In genomic region chr11:73199230-73199712, GRCm38 (mm10) we compare ENCODE assay signal across 8 mouse cellular contexts. TPM values are rescaled to one million over a fixed set of nuclear protein-coding genes. Genes with fewer than 3 reads are reported as not detected.
DNase-seq lines count a peak whose midpoint lies in the region; ATAC-seq and TF ChIP-seq lines count a peak whose summit lies in the region.

Gene Shpk (plus strand): TSS chr11:73199460.

- intact Hi-C loops in heart, postnatal 25 days (cut with DNase I) = loop anchor here (2.0 kb wide), 1 partner anchor 20 kb away; no protein-coding TSS in a partner anchor

- H3K9ac ChIP-seq in forebrain, embryonic 15.5 days (replicated peaks) = peak within 1 kb of the TSS; percentile 61

- TF ChIP-seq CTCF in lung, adult 2 months (IDR thresholded peaks at IDR 0.05; ENCODE audit: insufficient read depth, low read length) = no peak

- H3K4me2 ChIP-seq in forebrain, embryonic 15.5 days (replicated peaks) = peak within 1 kb of the TSS; percentile 96

- H3K4me1 ChIP-seq in forebrain, embryonic 15.5 days = peaks cover 28% of the 10 kb centered on the region
- 0 out of 2 replicates have a peak, but pooled peaks cover 4% of the 10 kb centered on the region for H3K4me1 ChIP-seq in lung, adult 2 months (ENCODE audit: control insufficient read depth, insufficient read depth, low read length)

- peak; percentile 66; the same call in 1 of the 2 replicates for TF ChIP-seq POLR2A in lung, adult 2 months (IDR thresholded peaks at IDR 0.05; ENCODE audit: borderline replicate concordance, extremely low read depth, low read depth, low read length)

- ATAC-seq in forebrain, embryonic 15.5 days (replicated peaks) = peak; percentile 97
- ATAC-seq in neutrophil, adult 5-6 weeks (ENCODE audit: extremely low read depth, insufficient number of reproducible peaks, low FRiP score, poor library complexity, severe bottlenecking) = peak; percentile 95

- no peaks in the 10 kb centered on the region for H3K9me3 ChIP-seq in forebrain, embryonic 15.5 days

- H3K4me3 ChIP-seq in forebrain, embryonic 15.5 days = peak within 1 kb of the TSS; percentile 73
- peak within 1 kb of the TSS; percentile 94 for H3K4me3 ChIP-seq in lung, adult 2 months (replicated peaks; ENCODE audit: extremely low read depth, low read depth, low read length)

- 0 out of 2 replicates have a peak within 1 kb of the TSS, but pooled peaks have one; percentile 25 for H3K27ac ChIP-seq in forebrain, embryonic 15.5 days (replicated peaks)

- 1% methylated on average over 32 of the region's 32 CpGs for WGBS in forebrain, embryonic 15.5 days
- WGBS in lung, adult 2 months = under 1% methylated on average over 32 of the region's 32 CpGs

- peak; percentile 96 for DNase-seq in ES-CJ7 (ENCODE audit: low read depth, low spot score)
- DNase-seq in cerebellum, adult 11 months = peak; percentile 94
- DNase-seq in heart, postnatal 25 days (ENCODE audit: low spot score) = peak; percentile 91
- peak; percentile 94 to 98 for DNase-seq in layer of hippocampus, adult 18-20 months (ENCODE audit: low spot score in 2 of 2)
- DNase-seq in lung, adult 2 months = peak; percentile 94
- DNase-seq in thymus, adult 18-20 months = peak; percentile 92 to 95

- peaks cover 6% of the 10 kb centered on the region; the same call in 1 of the 2 replicates for H3K36me3 ChIP-seq in forebrain, embryonic 15.5 days

- no peaks in the 10 kb centered on the region for H3K27me3 ChIP-seq in forebrain, embryonic 15.5 days

RNA-seq across cellular contexts. Expression of gene Shpk, which starts in this region (rescaled TPM):
- 1.2 and 1.6 TPM in 2 replicates for polyA plus RNA-seq in forebrain, embryonic 15.5 days (2015; fragmentation: Nextera tagmentation; extraction: Ambion mirVana)
- 1 to 10 TPM; 1.4 TPM for total RNA-seq in heart, postnatal 25 days (2021)
- total RNA-seq in layer of hippocampus, adult 18-20 months (2021) = 1 to 10 TPM; 3.7 to 4.0 TPM
- polyA plus RNA-seq in lung, adult 2 months (2012; rRNA removed) = 3.7 and 4.4 TPM in 2 replicates
- 1.4 and 2.4 TPM in 2 replicates for total RNA-seq in neutrophil, adult 5-6 weeks (2017)

Comparison
In these comparisons a context has a peak if more than half of its experiments do, and no peak if none do; other contexts are left out.
1. Peak in every context shown above with its lines: DNase-seq, ATAC-seq, H3K4me3 ChIP-seq and H3K27ac ChIP-seq.